Mouse (Mus musculus): ENCODE measurements at regions not wholly inside any gene's neighbourhood (a gene's known extent, or its start where the extent isn't known, plus 50 kb on each side); places are given as distances from the start of the nearest gene placed in this dataset.
"Not testable (repeated sequence)": the region's sequence is repeated elsewhere in the genome, so short reads cannot be mapped to it uniquely, and the experiment has no call there.

- no peak for DNase-seq
Observed at GRCm38 (mm10) chr3:137227122-137227838, 113.6 kb upstream of the Emcn start.

GRCm38 (mm10) chr3:137228416-137228815 lies 112.5 kb upstream of the Emcn start:
- no peak for DNase-seq

- DNase-seq: no peak
Observed at GRCm38 (mm10) chr3:137242877-137243276, 98.0 kb upstream of the Emcn start.

GRCm38 (mm10) chr3:137263907-137264306 lies 77.0 kb upstream of the Emcn start:
- DNase-seq: no peak

GRCm38 (mm10) chr3:137267752-137268151 lies 73.1 kb upstream of the Emcn start:
- DNase-seq: peak; percentile 29

- no peak for DNase-seq
Observed at GRCm38 (mm10) chr3:137275444-137275843, 65.4 kb upstream of the Emcn start.

GRCm38 (mm10) chr3:137279284-137279683 lies 61.6 kb upstream of the Emcn start:
- no peak for DNase-seq

GRCm38 (mm10) chr3:137281052-137281451 lies 59.8 kb upstream of the Emcn start:
- no peak for DNase-seq

- not testable (repeated sequence) for DNase-seq
Observed at GRCm38 (mm10) chr3:137287558-137287957, 53.3 kb upstream of the Emcn start.

- no peak for DNase-seq
Observed at GRCm38 (mm10) chr3:137288301-137288942, 52.4 kb upstream of the Emcn start.

GRCm38 (mm10) chr3:137288943-137289682 lies 51.8 kb upstream of the Emcn start:
- no peak for DNase-seq

- no peak for DNase-seq
Observed at GRCm38 (mm10) chr3:137289683-137289984, 51.2 kb upstream of the Emcn start.
